In genomic region chr14:122363156-122363555, GRCm38 (mm10) we compare ENCODE assay signal across 15 mouse cellular contexts.
"Had no signal": no experiment of that assay in that cellular context is flagged by ENCODE, and none has a peak within 500 bp of the region (broad histone marks: within the 10 kb centered on the region; RNA-seq: fewer than 3 reads in every experiment).

No protein-coding gene starts in this region.

- H3K4me3 ChIP-seq: liver, embryonic 13.5 days; stomach, embryonic 15.5 days had no signal

- DNase-seq: kidney, adult 2 months; kidney, postnatal 10 days; kidney, postnatal 4 days; left cerebral cortex, postnatal 4 days; liver, embryonic 13.5 days; lung, adult 2 months; lung, postnatal 14 days; midbrain, embryonic 14.5 days; right cerebral cortex, adult 18-20 months; right cerebral cortex, postnatal 14 days; spleen, adult 18-20 months; thymus, postnatal 36 days had no signal

- H3K4me2 ChIP-seq: liver, embryonic 13.5 days; midbrain, embryonic 11.5 days; stomach, embryonic 15.5 days had no signal

- H3K9ac ChIP-seq: liver, embryonic 13.5 days; stomach, embryonic 15.5 days had no signal

- H3K36me3 ChIP-seq: liver, embryonic 13.5 days; stomach, embryonic 15.5 days had no signal

- H3K27me3 ChIP-seq: liver, embryonic 13.5 days; stomach, embryonic 15.5 days had no signal

- ATAC-seq: intestine, embryonic 16.5 days had no signal

- H3K9me3 ChIP-seq: liver, embryonic 13.5 days; stomach, embryonic 15.5 days had no signal

- H3K4me1 ChIP-seq: liver, embryonic 13.5 days; stomach, embryonic 15.5 days had no signal

- H3K27ac ChIP-seq: liver, embryonic 13.5 days; stomach, embryonic 15.5 days had no signal
